Mouse (Mus musculus) G1E (cell line): ENCODE results near the gene Slc25a12. TPM values are rescaled to one million over a fixed set of nuclear protein-coding genes. Genes with fewer than 3 reads are reported as not detected.
A peak's percentile ranks its signal among the peaks of the same experiment; 100 is the strongest.

Experiments
- ATAC-seq: 2 replicates; pipeline ENCODE4 v1.8.0; 2016; ENCODE audit warnings: mild to moderate bottlenecking; ENCODE audit not compliant: insufficient number of reproducible peaks, poor library complexity, low FRiP score, severe bottlenecking; ENCODE audit errors: extremely low read depth
- DNase-seq: peaks from one replicate; pipeline ENCODE4 v3.0.0; 2012; ENCODE audit warnings: low spot score
- H3K27me3 ChIP-seq: 2 replicates; pipeline ENCODE4 v1.6.1; 2012; ENCODE audit warnings: mild to moderate bottlenecking, low read length, inconsistent platforms; ENCODE audit not compliant: insufficient read depth
- H3K36me3 ChIP-seq: replicated peaks from 2 replicates; pipeline ENCODE3; 2012; ENCODE audit warnings: mild to moderate bottlenecking, inconsistent platforms
- H3K4me1 ChIP-seq: 2 replicates; pipeline ENCODE4 v1.6.1; 2012; ENCODE audit warnings: low read depth, low read length, inconsistent platforms, mixed read lengths; ENCODE audit not compliant: insufficient read depth
- H3K4me3 ChIP-seq: 2 replicates; pipeline ENCODE4 v1.5.1; 2012; ENCODE audit warnings: low read depth, mild to moderate bottlenecking, inconsistent platforms, low read length, moderate library complexity, mixed read lengths
- H3K9me3 ChIP-seq: replicated peaks from 2 replicates; pipeline ENCODE4 v1.6.1; 2012; ENCODE audit warnings: inconsistent platforms
- CTCF ChIP-seq: IDR thresholded peaks from 2 replicates; pipeline ENCODE4 v1.5.1; 2012; ENCODE audit warnings: low read depth, low read length, inconsistent platforms, mixed read lengths
- GATA1 ChIP-seq: IDR thresholded peaks from 2 replicates; pipeline ENCODE4 v1.6.1; 2012; ENCODE audit warnings: borderline replicate concordance, low read length, inconsistent platforms, mixed read lengths
- GATA2 ChIP-seq: IDR thresholded peaks from 2 replicates; pipeline ENCODE4 v1.6.1; 2012; ENCODE audit warnings: low read depth, low read length, inconsistent platforms, borderline replicate concordance
- POLR2AphosphoS5 ChIP-seq: IDR thresholded peaks from 2 replicates; pipeline ENCODE4 v1.6.1; 2012; ENCODE audit warnings: low read depth, low read length, inconsistent platforms; ENCODE audit not compliant: insufficient replicate concordance
- TAL1 ChIP-seq: conservative IDR thresholded peaks from 2 replicates; pipeline ENCODE4 v1.6.1; 2012; ENCODE audit warnings: low read depth, low read length, inconsistent platforms, mixed read lengths
- polyA plus RNA-seq: library from polyadenylated mRNA; stranded (reverse); fragments of >175 nt; gene quantifications from 2 replicates; pipeline ENCODE4 v1.2.3, GENCODE M21; 2012
- total RNA-seq, 2 experiments: library from RNA; stranded (forward) in 1 of 2; stranded (reverse) in 1 of 2; fragments of 200-1000 nt in 1 of 2; fragments of >200 nt in 1 of 2; fragmentation: Nextera tagmentation in 1 of 2; gene quantifications; 2 replicates each; pipeline ENCODE4 v1.2.3; 2014 to 2017

Slc25a12 gene
- total and polyA plus RNA-seq, 3 experiments = 12.2 to 51.6 (median 39.3) TPM

- ATAC-seq (no peak), DNase-seq (no peak)
- Histone ChIP-seq H3K4me1 (peaks cover 17% of the 10 kb centered on the region), H3K27me3 (no peaks in the 10 kb centered on the region), H3K36me3 (peaks cover 20% of the 10 kb centered on the region), H3K4me3 (peak overlapping the region; percentile 85), H3K9me3 (no peaks in the 10 kb centered on the region)
- TF ChIP-seq POLR2AphosphoS5 (no peak), TAL1 (no peak), CTCF (no peak), GATA1 (no peak), GATA2 (no peak)
Measured at GRCm38 (mm10) chr2:71366618-71367124, 878 bp downstream of the Slc25a12 start.

- no peak for TF ChIP-seq POLR2AphosphoS5
- no peak for TF ChIP-seq GATA2
- no peak for TF ChIP-seq CTCF
- no peak for TF ChIP-seq TAL1
- TF ChIP-seq GATA1 = no peak
- Histone ChIP-seq H3K27me3 (no peaks in the 10 kb centered on the region), H3K4me3 (no peak overlapping the region), H3K4me1 (no peaks in the 10 kb centered on the region), H3K36me3 (peaks cover 61% of the 10 kb centered on the region), H3K9me3 (no peaks in the 10 kb centered on the region)
- DNase-seq = no peak
- no peak for ATAC-seq
Measured at GRCm38 (mm10) chr2:71360192-71360591, 7.4 kb downstream of the Slc25a12 start.

DNA sequence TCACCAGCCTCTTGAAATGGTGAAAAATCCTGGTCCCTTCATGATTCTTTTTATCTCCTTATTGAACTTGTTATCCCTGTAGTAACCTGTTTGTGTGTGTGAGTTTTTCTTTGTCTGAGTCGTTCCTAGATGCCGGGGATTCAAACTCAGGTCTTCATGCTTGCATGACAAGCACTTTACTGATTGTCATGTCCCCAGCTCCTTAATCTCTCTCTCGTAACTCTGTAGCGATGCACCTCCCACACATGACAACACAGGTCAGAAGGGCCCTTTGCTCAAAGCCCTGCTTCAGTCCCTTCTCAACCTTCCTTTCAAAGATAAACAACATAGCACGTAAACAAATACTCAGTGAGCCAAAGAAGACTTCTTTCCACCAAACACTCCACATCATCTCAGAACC, 9.2 kb downstream of the Slc25a12 start:
- no peak for DNase-seq
- no peak for ATAC-seq
- no peak for TF ChIP-seq GATA1
- no peak for TF ChIP-seq TAL1
- TF ChIP-seq CTCF = no peak
- TF ChIP-seq GATA2 = no peak
- no peak for TF ChIP-seq POLR2AphosphoS5
- Histone ChIP-seq H3K27me3 (no peaks in the 10 kb centered on the region), H3K4me3 (no peak overlapping the region), H3K36me3 (peaks cover 68% of the 10 kb centered on the region), H3K9me3 (no peaks in the 10 kb centered on the region), H3K4me1 (peaks cover 8% of the 10 kb centered on the region)

GRCm38 (mm10) chr2:71354055-71354425, 13.5 kb downstream of the Slc25a12 start:
- no peak for ATAC-seq
- peaks cover 13% of the 10 kb centered on the region for H3K4me1 ChIP-seq
- no peaks in the 10 kb centered on the region for H3K27me3 ChIP-seq
- TF ChIP-seq POLR2AphosphoS5 (no peak), CTCF (no peak), GATA1 (no peak), GATA2 (no peak), TAL1 (no peak)
- H3K36me3 ChIP-seq = peaks cover 55% of the 10 kb centered on the region
- no peaks in the 10 kb centered on the region for H3K9me3 ChIP-seq
- DNase-seq = no peak
- no peak overlapping the region for H3K4me3 ChIP-seq

DNA sequence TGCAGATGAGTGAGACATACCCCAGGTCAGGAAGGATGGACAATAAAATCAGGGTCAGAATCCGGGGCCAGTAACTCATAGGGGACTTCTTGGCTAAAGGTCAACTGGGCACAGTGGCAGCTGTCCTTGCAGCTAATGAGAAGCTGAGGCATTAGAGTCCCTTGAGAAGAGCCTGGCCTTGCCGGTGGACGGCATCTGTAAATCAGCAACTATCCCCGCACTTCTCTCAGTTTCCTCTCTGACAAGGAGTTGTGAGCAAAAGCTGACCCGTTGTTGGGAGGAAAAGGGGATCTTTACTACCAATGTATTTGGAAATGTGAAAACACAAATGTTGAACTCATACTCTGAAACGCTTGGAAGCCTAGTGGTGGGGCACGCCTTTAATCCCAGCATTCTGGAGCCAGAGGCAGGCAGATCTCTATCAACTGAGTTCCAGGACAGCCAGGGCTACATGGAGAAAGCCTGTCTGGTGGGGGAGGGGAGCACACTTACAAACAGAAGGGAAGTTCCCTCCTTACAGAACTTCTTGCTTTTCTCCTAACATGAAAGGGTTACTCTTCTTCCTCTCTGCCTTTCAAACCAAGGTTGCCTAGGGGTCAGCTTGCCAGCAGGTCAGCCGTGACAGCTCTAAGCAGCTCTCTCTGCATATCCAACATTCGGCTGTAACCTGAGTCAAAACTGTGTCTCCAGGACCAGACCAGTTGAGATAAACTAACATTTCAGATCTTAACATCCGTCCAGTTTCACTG, 14.1 kb downstream of the Slc25a12 start:
- Histone ChIP-seq H3K36me3 (peaks cover 57% of the 10 kb centered on the region), H3K4me3 (no peak overlapping the region), H3K9me3 (no peaks in the 10 kb centered on the region), H3K4me1 (peaks cover 13% of the 10 kb centered on the region), H3K27me3 (no peaks in the 10 kb centered on the region)
- no peak for ATAC-seq
- TF ChIP-seq GATA2 (no peak), CTCF (no peak), TAL1 (no peak), GATA1 (no peak), POLR2AphosphoS5 (no peak)
- no peak for DNase-seq

- H3K27me3 ChIP-seq = no peaks in the 10 kb centered on the region
- no peak for DNase-seq
- no peak for TF ChIP-seq TAL1
- TF ChIP-seq GATA1 = no peak
- no peak for TF ChIP-seq POLR2AphosphoS5
- no peak for TF ChIP-seq GATA2
- no peak for TF ChIP-seq CTCF
- no peak for ATAC-seq
- H3K36me3 ChIP-seq = peaks cover 60% of the 10 kb centered on the region
- H3K4me3 ChIP-seq = no peak overlapping the region
- H3K9me3 ChIP-seq = no peaks in the 10 kb centered on the region
- peaks cover 13% of the 10 kb centered on the region for H3K4me1 ChIP-seq
Measured at GRCm38 (mm10) chr2:71351727-71351987, 15.9 kb downstream of the Slc25a12 start.

DNA sequence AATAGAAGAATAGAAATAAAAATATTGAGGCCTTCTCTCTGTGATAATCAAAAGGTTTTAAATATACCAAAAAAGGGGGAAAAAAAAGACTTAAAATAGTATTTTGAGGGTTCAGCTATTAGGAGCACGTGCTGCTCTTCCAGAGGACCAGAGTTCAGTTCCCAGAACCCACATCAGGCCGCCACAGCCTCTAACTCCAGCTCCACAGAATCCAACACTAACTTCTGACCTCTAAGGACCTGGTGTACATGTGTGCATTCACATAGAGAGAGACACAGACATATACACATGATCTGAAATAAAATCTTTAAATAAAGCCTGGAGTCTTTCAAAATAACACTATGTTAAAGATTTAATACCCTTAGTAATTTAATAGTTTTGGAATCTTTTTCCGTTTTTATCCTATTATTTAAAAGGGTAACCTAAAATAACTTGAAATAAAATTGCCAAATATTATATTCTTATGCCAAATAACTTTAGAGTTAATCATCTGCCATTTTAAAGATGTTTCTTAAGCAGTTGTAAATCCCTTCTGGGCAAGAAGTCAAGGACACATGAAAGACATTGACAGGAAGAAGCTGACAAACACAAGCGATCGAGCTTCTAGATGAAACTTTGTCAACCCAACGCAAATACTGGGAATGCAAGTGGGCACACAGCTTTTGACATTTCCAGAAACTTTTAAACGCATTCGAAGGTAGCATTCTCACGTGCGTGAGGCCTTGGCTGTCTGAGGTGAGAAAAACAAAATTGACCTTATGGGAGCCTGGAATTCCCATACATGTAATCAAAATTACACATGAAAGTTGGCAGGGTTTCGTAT, 16.4 kb downstream of the Slc25a12 start:
- peaks cover 13% of the 10 kb centered on the region for H3K4me1 ChIP-seq
- H3K9me3 ChIP-seq = no peaks in the 10 kb centered on the region
- no peak overlapping the region for H3K4me3 ChIP-seq
- H3K36me3 ChIP-seq = peaks cover 57% of the 10 kb centered on the region
- DNase-seq (no peak), ATAC-seq (no peak)
- no peak for TF ChIP-seq GATA2
- no peak for TF ChIP-seq GATA1
- TF ChIP-seq CTCF = no peak
- TF ChIP-seq POLR2AphosphoS5 = no peak
- no peak for TF ChIP-seq TAL1
- no peaks in the 10 kb centered on the region for H3K27me3 ChIP-seq
